Mouse (Mus musculus): ENCODE data around the gene Etl4.
"Not testable (repeated sequence)": the region's sequence is repeated elsewhere in the genome, so short reads cannot be mapped to it uniquely, and the experiment has no call there.

Etl4 gene

GRCm38 (mm10) chr2:20167566-20167965, 258.0 kb downstream of the Etl4 start:
- DNase-seq (ENCODE audit: low read depth, low spot score) = no peak

- DNase-seq (ENCODE audit: low read depth, low spot score) = no peak
Observed at GRCm38 (mm10) chr2:20168156-20168555, 258.6 kb downstream of the Etl4 start.

DNA sequence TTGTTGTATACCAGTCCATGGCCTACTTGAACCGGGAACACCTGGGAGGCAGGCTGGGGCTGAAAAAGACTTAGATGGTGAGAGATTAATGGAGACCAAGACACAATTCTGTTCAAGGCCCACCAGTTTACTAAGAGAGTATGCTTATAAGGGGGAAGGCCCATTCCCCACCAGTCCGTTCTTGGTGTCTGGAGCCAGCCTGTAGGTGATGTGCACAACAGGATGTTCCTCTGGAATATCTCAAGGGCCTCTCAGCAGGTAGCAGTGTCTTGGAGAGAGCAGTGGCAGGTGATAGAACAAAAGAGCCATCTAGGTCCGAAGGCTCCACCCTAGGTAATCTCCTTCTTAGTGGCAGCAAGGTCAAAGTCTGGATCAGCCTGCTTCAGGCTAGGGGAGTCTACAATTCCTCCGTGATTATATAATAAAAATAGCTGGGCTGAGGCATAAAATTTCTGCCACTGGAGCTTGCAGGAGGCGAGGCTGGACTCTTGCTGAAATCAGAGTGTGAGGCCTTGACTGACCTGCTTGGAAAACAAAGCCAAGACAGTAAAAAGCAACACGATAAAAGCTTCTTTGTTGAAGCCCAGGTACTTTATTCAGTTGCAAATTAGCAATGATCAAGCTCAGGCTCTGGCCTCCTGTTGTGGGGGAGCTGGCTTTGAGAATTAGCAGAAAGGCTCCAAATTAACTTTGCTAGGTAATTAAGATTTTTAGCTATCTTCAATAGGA, 267.0 kb downstream of the Etl4 start:
- not testable (repeated sequence) for DNase-seq (ENCODE audit: low read depth, low spot score)

- DNase-seq (ENCODE audit: low read depth, low spot score) = not testable (repeated sequence)
Observed at GRCm38 (mm10) chr2:20177236-20177635, 267.7 kb downstream of the Etl4 start.

GRCm38 (mm10) chr2:20180561-20180960, 271.0 kb downstream of the Etl4 start:
- not testable (repeated sequence) for DNase-seq (ENCODE audit: low read depth, low spot score)

DNA sequence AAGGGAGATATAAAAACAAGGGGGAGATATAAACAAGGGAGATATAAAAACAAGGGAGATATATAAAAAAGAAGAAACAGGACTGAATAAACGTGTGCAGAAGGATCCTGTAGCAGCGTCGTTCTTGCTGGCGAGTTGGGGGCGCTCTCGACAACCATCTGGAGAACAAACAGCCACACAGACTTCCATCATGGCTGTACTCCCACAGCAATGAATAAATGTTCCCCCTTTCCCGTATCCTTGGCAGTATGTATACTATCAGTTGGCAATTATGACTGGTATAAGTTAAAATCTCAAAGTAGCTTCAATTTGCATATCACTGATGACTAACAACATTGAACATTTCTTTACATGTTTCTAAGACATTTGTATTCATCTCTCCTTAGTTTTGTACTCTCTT, 277.6 kb downstream of the Etl4 start:
- DNase-seq (ENCODE audit: low read depth, low spot score) = not testable (repeated sequence)

DNA sequence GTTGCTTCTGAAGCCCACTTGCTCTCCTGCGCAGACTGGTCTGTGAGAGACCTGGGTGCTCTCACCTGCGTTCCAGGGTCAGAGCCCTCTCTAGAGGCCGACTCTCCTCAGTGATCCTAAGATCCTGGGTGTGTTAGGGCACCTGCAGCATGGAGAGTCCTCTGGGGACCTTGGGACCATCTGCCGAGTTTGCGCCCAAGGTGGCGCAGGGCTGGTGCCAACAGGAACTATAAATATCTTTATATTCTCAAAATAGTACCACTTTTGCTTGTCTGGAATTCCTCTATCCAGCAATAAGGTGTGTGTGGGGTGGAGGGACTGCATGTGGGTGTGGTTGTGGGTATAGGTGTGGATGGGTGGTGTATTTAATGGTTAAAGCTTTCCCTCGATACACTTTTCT, 293.4 kb downstream of the Etl4 start:
- DNase-seq (ENCODE audit: low read depth, low spot score) = no peak

DNA sequence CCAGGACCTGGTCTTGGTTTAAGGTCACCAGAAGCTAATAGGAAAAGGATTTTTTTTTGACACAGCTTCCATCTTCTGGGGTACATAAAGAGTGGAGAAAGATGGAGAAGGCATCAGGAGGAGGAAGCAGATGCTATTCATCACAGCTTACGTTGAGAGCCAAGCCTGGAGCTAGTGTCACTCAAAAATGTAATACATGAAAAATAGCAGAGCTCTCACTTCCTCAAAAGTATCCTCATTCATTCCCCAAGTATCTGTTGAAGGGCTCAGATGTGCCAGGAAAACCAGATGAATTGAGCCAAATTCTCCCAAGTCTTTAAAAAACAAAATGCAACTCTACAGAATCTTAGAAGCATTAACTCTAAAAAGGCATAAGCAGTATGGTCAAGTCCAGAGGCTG, 297.1 kb downstream of the Etl4 start:
- DNase-seq (ENCODE audit: low read depth, low spot score) = no peak

DNA sequence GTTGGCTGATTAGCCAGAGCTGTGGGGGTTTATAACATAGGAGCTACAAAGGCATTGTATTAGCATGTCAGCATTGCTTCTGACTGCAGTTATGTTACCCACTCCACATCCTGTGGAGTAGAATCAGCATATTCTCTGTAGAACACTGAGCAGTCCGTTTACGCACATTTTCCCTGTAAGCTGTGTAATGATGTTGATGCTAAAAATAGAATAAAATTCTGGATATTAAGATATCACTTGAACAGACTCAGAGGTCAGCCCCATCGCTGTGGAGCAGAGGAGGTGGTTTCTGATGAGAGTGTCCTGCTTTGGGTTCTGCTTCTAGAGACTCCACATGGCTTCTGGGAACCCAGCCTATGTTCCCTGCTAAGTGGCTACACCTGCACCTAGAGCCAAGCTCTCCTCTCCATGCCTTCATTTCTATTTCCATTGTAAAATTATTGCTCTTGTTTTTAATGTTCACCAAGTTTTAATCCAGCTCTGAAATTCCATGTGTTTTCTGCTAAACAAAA, 299.2 kb downstream of the Etl4 start:
- no peak for DNase-seq (ENCODE audit: low read depth, low spot score)

- DNase-seq (ENCODE audit: low read depth, low spot score) = no peak
Observed at GRCm38 (mm10) chr2:20209359-20209758, 299.8 kb downstream of the Etl4 start.

- no peak for DNase-seq (ENCODE audit: low read depth, low spot score)
Observed at GRCm38 (mm10) chr2:20216275-20216674, 306.7 kb downstream of the Etl4 start.

DNA sequence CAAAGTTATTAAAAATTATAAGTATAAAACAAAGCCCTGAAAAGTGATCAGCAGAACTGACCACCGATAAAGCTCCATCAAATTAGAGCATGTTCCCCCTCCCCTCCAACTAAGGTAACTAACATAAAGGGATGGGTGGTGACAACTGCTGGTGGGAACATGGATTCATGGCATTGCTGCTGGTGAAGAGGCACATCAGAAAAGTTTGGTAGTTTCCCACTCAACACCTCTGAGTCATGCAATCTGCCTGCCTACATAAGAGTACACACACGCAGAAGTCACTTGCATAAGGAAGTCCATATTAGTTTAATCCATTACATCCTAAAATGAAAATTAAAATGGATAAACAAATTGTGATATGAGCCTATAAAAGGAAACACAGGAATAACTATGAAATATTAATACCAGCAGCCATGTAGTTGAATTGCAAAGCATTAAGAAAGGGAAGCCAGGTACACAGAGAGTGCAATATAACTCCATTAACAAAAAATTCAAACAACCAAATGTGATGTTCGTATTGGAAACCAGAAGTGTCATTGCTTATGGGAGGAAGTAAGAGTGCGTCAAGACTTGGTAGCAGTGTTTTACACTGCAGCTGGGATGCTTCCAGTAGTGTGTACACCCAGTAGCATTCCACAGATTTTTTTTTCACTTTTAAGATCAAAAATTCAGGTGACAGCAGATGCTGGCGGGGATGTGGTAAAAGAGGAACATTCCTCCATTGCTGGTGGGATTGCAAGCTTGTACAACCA, 307.3 kb downstream of the Etl4 start:
- no peak for DNase-seq (ENCODE audit: low read depth, low spot score)

GRCm38 (mm10) chr2:20231371-20231770, 321.8 kb downstream of the Etl4 start:
- DNase-seq (ENCODE audit: low read depth, low spot score) = no peak

DNA sequence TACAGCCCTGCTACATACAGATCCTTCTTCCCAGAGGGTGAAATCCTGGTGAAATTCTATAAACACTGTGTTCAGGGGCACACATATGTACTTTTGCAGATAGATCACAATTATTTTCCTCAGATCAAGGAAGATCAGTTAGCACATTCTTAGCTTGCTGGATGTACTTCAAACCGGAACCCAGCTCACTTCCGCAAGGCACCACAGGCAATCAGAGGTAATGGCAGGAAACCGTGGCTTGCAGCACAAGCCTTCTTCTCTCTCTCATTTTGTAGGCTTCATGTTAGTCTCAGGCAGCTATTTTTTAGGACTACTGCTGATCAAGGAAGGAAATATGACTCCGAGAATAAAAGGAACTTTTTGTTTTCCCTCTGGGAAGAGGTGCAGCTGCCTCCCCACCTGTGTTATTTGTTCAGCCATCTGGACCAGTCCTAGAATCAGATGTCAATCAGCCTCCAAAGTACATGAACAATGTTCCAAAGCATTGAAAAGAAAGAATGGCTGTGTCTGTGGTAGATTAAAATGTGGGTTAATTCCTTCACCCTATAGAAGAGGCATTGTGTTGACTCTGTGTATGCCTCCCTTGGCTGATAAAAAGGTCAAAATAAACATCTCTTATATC, 338.6 kb downstream of the Etl4 start:
- DNase-seq (ENCODE audit: low read depth, low spot score) = no peak

GRCm38 (mm10) chr2:20249403-20249802, 339.8 kb downstream of the Etl4 start:
- no peak for DNase-seq (ENCODE audit: low read depth, low spot score)

GRCm38 (mm10) chr2:20276124-20276523, 366.5 kb downstream of the Etl4 start:
- DNase-seq (ENCODE audit: low read depth, low spot score) = peak; percentile 38

- no peak for DNase-seq (ENCODE audit: low read depth, low spot score)
Observed at GRCm38 (mm10) chr2:20281903-20282302, 372.3 kb downstream of the Etl4 start.

- DNase-seq (ENCODE audit: low read depth, low spot score) = no peak
Observed at GRCm38 (mm10) chr2:20284425-20284824, 374.8 kb downstream of the Etl4 start.

DNA sequence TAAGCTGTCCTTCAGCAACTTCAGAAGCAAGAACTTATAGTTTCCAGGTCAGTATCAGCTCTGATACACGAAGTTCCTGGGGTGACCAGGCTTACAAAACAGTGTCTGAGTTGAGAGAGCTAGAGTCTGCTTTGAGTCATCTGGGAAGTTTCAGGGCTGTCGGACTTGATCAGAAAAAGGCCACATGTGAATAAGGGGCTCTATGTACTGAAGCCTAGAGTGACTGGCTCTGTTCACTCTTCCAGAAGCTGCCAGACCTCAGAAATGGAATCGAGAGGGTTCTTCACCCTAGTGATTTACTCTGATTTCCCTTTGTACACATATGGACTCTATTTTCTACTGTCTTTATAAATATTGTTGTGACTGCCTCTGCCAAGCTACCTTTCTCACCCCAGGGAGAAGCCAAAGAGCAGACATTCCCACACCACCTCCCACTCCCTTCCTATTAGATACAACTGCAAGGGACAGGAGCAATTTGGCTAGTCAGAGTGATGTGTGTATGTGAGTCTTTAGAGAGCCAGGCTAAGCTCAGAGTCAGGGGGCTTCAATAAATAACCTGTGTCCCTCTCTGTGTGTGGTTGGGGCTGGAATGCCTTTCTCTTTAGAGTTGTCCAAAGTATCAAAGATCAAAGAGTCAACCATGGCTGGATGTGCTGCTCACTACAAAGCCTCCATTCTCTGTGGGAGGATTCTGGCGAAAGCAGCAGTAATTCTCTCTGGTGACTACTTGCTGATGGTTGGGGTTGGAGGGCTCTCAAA, 381.6 kb downstream of the Etl4 start:
- no peak for DNase-seq (ENCODE audit: low read depth, low spot score)

GRCm38 (mm10) chr2:20291741-20292110, 382.1 kb downstream of the Etl4 start:
- no peak for DNase-seq (ENCODE audit: low read depth, low spot score)

GRCm38 (mm10) chr2:20293336-20293735, 383.8 kb downstream of the Etl4 start:
- no peak for DNase-seq (ENCODE audit: low read depth, low spot score)

- no peak for DNase-seq (ENCODE audit: low read depth, low spot score)
Observed at GRCm38 (mm10) chr2:20294596-20294995, 385.0 kb downstream of the Etl4 start.
